Mouse (Mus musculus) lung, embryonic 15.5 days (tissue): ENCODE results near the gene Aldoart2. TPM values are rescaled to one million over a fixed set of nuclear protein-coding genes. Genes with fewer than 3 reads are reported as not detected.

ENCODE experiments used
- ATAC-seq: fragments of 200-750 bp; cut with Nextera tagmentation; 2 replicates; pipeline ENCODE4 v1.8.0; 2017; ENCODE audit warnings: moderate number of reproducible peaks, borderline replicate concordance; ENCODE audit not compliant: low FRiP score, low TSS enrichment; ENCODE audit errors: extremely low read depth
- H3K27ac ChIP-seq: fragments of 300-500 bp; sonication (generic); 2 replicates; pipeline ENCODE4 v1.5.1; 2015; ENCODE audit warnings: moderate library complexity, mild to moderate bottlenecking, inconsistent platforms
- H3K27me3 ChIP-seq: fragments of 300-500 bp; sonication (generic); 2 replicates; pipeline ENCODE4 v1.6.1; 2015; ENCODE audit warnings: inconsistent platforms
- H3K36me3 ChIP-seq: fragments of 300-500 bp; sonication (generic); 2 replicates; pipeline ENCODE4 v1.6.1; 2015; ENCODE audit warnings: inconsistent platforms
- H3K4me1 ChIP-seq: fragments of 300-500 bp; sonication (generic); 2 replicates; pipeline ENCODE4 v1.6.1; 2015; ENCODE audit warnings: inconsistent platforms
- H3K4me2 ChIP-seq: fragments of 300-500 bp; sonication (generic); 2 replicates; pipeline ENCODE4 v1.6.1; 2015; ENCODE audit warnings: inconsistent platforms, mild to moderate bottlenecking, moderate library complexity
- H3K4me3 ChIP-seq: fragments of 300-500 bp; sonication (generic); 2 replicates; pipeline ENCODE4 v1.5.1; 2015; ENCODE audit warnings: mild to moderate bottlenecking, inconsistent platforms
- H3K9ac ChIP-seq: fragments of 300-500 bp; sonication (generic); 2 replicates; pipeline ENCODE4 v1.6.1; 2015; ENCODE audit warnings: inconsistent platforms
- H3K9me3 ChIP-seq: fragments of 300-500 bp; sonication (generic); 2 replicates; pipeline ENCODE4 v1.6.1; 2016; ENCODE audit warnings: inconsistent platforms
- WGBS: fragments of 180-500 bp; shearing (Covaris S2); methylation state at CpG from one replicate; pipeline ENCODE4 v1.1.7; 2015; 5-methylcytosine and 5-hydroxymethylcytosine counted together
- polyA plus RNA-seq: library from polyadenylated mRNA; unstranded; fragments of >200 nt; fragmentation: Nextera tagmentation; extraction: Ambion mirVana; gene quantifications from 2 replicates; pipeline ENCODE4 v1.2.1, GENCODE M21; 2015

Aldoart2 gene
- polyA plus RNA-seq, 1 experiment from 2014 or later = not detected

- Histone ChIP-seq H3K27me3 (peaks cover 53% of the 10 kb centered on the region), H3K4me2 (peak overlapping the region; percentile 84), H3K4me3 (peak overlapping the region; percentile 43), H3K27ac (no peak overlapping the region), H3K4me1 (peaks cover 20% of the 10 kb centered on the region), H3K36me3 (no peaks in the 10 kb centered on the region), H3K9me3 (no peaks in the 10 kb centered on the region), H3K9ac (no peak overlapping the region)
- no peak for ATAC-seq
- 8% methylated on average over 7 of the region's 7 CpGs for WGBS
These were observed 33.5 kb downstream of the Aldoart2 start for GRCm38 (mm10) chr12:55598537-55598886.

- Histone ChIP-seq H3K9me3 (no peaks in the 10 kb centered on the region), H3K4me3 (peak within 1 kb of the TSS; percentile 43), H3K9ac (no peak within 1 kb of the TSS), H3K27ac (no peak within 1 kb of the TSS), H3K4me1 (peaks cover 20% of the 10 kb centered on the region), H3K27me3 (peaks cover 53% of the 10 kb centered on the region), H3K36me3 (no peaks in the 10 kb centered on the region), H3K4me2 (peak within 1 kb of the TSS; percentile 84)
- ATAC-seq = peak; percentile 85; the same call in 1 of the 2 replicates
- 1% methylated on average over 76 of the region's 77 CpGs for WGBS
These were observed 34.0 kb downstream of the Aldoart2 start, which contains the start of gene Insm2 for GRCm38 (mm10) chr12:55598887-55599561. Gene Insm2 (plus strand): TSS chr12:55599427.

DNA sequence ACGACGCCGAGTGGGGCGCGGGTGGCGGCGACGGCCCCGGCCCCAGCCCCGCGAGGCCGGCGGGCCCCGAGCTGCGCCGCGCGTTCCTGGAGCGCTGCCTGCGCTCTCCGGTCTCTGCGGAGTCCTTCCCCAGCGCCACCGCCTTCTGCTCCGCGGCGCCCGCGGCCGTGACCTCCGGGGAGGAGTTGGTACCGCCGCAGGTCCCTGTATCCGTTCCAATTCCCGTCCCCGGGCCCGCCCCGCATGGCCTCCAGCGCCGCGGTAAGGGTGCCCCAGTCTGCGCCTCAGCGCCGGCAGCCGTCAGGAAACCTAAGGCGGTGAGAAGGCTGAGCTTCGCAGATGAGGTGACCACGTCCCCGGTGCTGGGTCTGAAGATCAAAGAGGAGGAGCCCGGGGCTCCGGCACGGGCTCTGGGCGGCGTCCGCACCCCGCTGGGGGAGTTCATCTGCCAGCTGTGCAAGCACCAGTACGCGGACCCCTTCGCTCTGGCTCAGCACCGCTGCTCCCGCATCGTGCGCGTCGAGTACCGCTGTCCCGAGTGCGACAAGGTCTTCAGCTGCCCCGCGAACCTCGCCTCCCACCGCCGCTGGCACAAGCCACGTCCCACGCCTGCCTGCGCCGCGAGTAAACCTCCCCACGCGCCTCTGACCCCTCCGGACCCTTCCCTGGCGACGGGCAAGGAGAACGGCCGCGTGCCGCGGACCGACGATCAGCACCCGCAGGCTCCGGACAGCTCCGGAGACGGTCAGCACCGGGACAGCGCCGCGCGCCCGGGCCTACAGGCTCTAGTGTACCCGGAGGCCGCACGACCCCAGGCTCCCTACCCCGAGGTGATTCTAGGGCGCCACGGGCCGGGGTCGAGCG, 34.8 kb downstream of the Aldoart2 start:
- Histone ChIP-seq H3K4me2 (peak overlapping the region; percentile 84), H3K27me3 (peaks cover 53% of the 10 kb centered on the region), H3K4me3 (peak overlapping the region; percentile 43), H3K9ac (no peak overlapping the region), H3K9me3 (no peaks in the 10 kb centered on the region), H3K36me3 (no peaks in the 10 kb centered on the region), H3K27ac (no peak overlapping the region), H3K4me1 (peaks cover 20% of the 10 kb centered on the region)
- ATAC-seq = peak; percentile 91
- WGBS = 1% methylated on average over 100 of the region's 109 CpGs

GRCm38 (mm10) chr12:55600503-55600994, 35.5 kb downstream of the Aldoart2 start:
- peak; percentile 27; the same call in 1 of the 2 replicates for ATAC-seq
- Histone ChIP-seq H3K4me1 (peaks cover 20% of the 10 kb centered on the region), H3K4me3 (peak overlapping the region; percentile 43; the same call in 1 of the 2 replicates), H3K4me2 (peak overlapping the region; percentile 84), H3K27ac (no peak overlapping the region), H3K36me3 (no peaks in the 10 kb centered on the region), H3K9ac (no peak overlapping the region), H3K9me3 (no peaks in the 10 kb centered on the region), H3K27me3 (peaks cover 53% of the 10 kb centered on the region)
- 4% methylated on average over 42 of the region's 42 CpGs for WGBS

GRCm38 (mm10) chr12:55604411-55604810, 39.4 kb downstream of the Aldoart2 start:
- WGBS = 60% methylated on average over 3 of the region's 3 CpGs
- Histone ChIP-seq H3K27me3 (peaks cover 21% of the 10 kb centered on the region), H3K27ac (no peak overlapping the region), H3K4me2 (no peak overlapping the region), H3K4me3 (no peak overlapping the region), H3K4me1 (peaks cover 12% of the 10 kb centered on the region), H3K36me3 (no peaks in the 10 kb centered on the region), H3K9ac (no peak overlapping the region), H3K9me3 (no peaks in the 10 kb centered on the region)
- no peak for ATAC-seq

- Histone ChIP-seq H3K9ac (no peak overlapping the region), H3K4me2 (no peak overlapping the region), H3K4me1 (no peaks in the 10 kb centered on the region), H3K36me3 (no peaks in the 10 kb centered on the region), H3K9me3 (no peaks in the 10 kb centered on the region), H3K27ac (no peak overlapping the region), H3K27me3 (no peaks in the 10 kb centered on the region), H3K4me3 (no peak overlapping the region)
- ATAC-seq = no peak
- 43% methylated on average over 4 of the region's 4 CpGs for WGBS
These were observed 42.9 kb downstream of the Aldoart2 start for GRCm38 (mm10) chr12:55607902-55608301.

- H3K4me3 ChIP-seq = no peak overlapping the region
- no peaks in the 10 kb centered on the region for H3K36me3 ChIP-seq
- WGBS = 50% methylated on average over 2 of the region's 2 CpGs
- no peaks in the 10 kb centered on the region for H3K9me3 ChIP-seq
- H3K27me3 ChIP-seq = no peaks in the 10 kb centered on the region
- H3K4me1 ChIP-seq = no peaks in the 10 kb centered on the region
- ATAC-seq = no peak
- no peak overlapping the region for H3K9ac ChIP-seq
- H3K27ac ChIP-seq = no peak overlapping the region
- H3K4me2 ChIP-seq = no peak overlapping the region
These were observed 45.8 kb downstream of the Aldoart2 start for GRCm38 (mm10) chr12:55610812-55611211.

Other genes starting within 250 kb of the Aldoart2 start
- gene Psma6, start 181.0 kb upstream of the Aldoart2 start, polyA plus RNA-seq = 427 and 430 TPM in 2 replicates
- gene Nfkbia, start 72.6 kb upstream of the Aldoart2 start, polyA plus RNA-seq = 110 and 116 TPM in 2 replicates
- 0.39 TPM in 1 of 2 replicates, not detected in the other for gene Insm2, start 34.2 kb downstream of the Aldoart2 start, polyA plus RNA-seq